Mouse (Mus musculus) lung, embryonic 16.5 days (tissue): ENCODE results near the gene Arsb. TPM values are rescaled to one million over a fixed set of nuclear protein-coding genes. Genes with fewer than 3 reads are reported as not detected.
A peak's percentile ranks its signal among the peaks of the same experiment; 100 is the strongest.

ENCODE experiments used
- ATAC-seq: fragments of 200-750 bp; cut with Nextera tagmentation; 2 replicates; pipeline ENCODE4 v1.8.0; 2017; ENCODE audit warnings: low read depth, mild to moderate bottlenecking, moderate library complexity
- H3K27ac ChIP-seq: fragments of 300-500 bp; sonication (generic); 2 replicates; pipeline ENCODE4 v1.5.1; 2014; ENCODE audit warnings: mild to moderate bottlenecking, control low read depth, low read length
- H3K27me3 ChIP-seq: fragments of 300-500 bp; sonication (generic); 2 replicates; pipeline ENCODE4 v1.6.1; 2014; ENCODE audit warnings: low read depth, low read length, mixed read lengths; ENCODE audit not compliant: control insufficient read depth, insufficient read depth
- H3K36me3 ChIP-seq: fragments of 300-500 bp; sonication (generic); 2 replicates; pipeline ENCODE4 v1.6.1; 2014; ENCODE audit warnings: low read length; ENCODE audit not compliant: control insufficient read depth, insufficient read depth
- H3K4me1 ChIP-seq: fragments of 300-500 bp; sonication (generic); replicated peaks from 2 replicates; pipeline ENCODE4 v1.6.1; 2014; ENCODE audit warnings: low read length, mixed read lengths; ENCODE audit not compliant: control insufficient read depth, insufficient read depth
- H3K4me2 ChIP-seq: fragments of 300-500 bp; sonication (generic); 2 replicates; pipeline ENCODE4 v1.6.1; 2014; ENCODE audit warnings: low read depth, low read length, control low read depth
- H3K4me3 ChIP-seq: fragments of 300-500 bp; sonication (generic); 2 replicates; pipeline ENCODE4 v1.5.1; 2014; ENCODE audit warnings: mild to moderate bottlenecking, low read length, control low read depth
- H3K9ac ChIP-seq: fragments of 300-500 bp; sonication (generic); 2 replicates; pipeline ENCODE4 v1.6.1; 2014; ENCODE audit warnings: low read length, control low read depth
- H3K9me3 ChIP-seq: fragments of 300-500 bp; sonication (generic); 2 replicates; pipeline ENCODE4 v1.6.1; 2016; ENCODE audit warnings: low read length; ENCODE audit not compliant: control insufficient read depth
- WGBS: fragments of 180-500 bp; shearing (Covaris S2); extraction: QIAGEN DNeasy Blood & Tissue Kit; methylation state at CpG from one replicate; pipeline ENCODE4 v1.1.7; 2014; 5-methylcytosine and 5-hydroxymethylcytosine counted together
- polyA plus RNA-seq: library from polyadenylated mRNA; unstranded; fragments of >200 nt; fragmentation: Nextera tagmentation; extraction: Ambion mirVana; gene quantifications from 2 replicates; pipeline ENCODE4 v1.2.1, GENCODE M21; 2015

Gene Arsb
- polyA plus RNA-seq: 15.2 and 17.2 TPM in 2 replicates

DNA sequence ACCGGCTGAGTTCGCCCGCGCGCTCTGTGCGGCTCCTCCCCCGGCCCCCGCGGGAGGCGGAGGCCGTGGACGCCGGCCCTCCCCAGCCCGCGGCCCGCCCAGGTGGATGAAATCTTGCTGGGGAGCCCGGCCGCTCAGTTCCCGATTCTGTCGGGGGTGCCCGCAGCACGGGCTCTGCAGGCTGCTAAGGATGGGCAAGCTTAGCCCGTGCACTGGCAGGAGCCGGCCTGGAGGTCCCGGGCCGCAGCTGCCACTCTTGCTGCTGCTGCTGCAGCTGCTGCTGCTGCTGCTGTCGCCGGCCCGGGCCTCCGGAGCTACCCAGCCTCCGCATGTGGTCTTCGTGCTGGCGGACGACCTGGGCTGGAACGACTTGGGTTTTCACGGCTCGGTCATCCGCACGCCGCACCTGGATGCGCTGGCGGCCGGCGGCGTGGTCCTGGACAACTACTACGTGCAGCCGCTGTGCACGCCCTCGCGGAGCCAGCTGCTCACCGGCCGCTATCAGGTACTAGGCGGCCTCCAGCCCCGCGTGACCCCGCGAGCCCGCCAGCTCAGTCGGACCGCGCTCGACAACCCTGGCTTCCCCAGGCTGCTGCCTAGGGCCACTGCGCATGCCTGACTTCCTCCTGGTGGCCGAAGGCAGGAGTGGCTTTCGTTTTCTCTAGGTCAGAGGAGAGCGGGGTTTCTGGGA lies at the start of gene Arsb:
Arsb (plus strand) TSS at position 43 of the 691 bp plus-strand sequence.
- Histone ChIP-seq H3K4me2 (peak within 1 kb of the TSS; percentile 96), H3K9me3 (no peaks in the 10 kb centered on the region), H3K36me3 (no peaks in the 10 kb centered on the region), H3K27ac (peak within 1 kb of the TSS; percentile 93), H3K4me3 (peak within 1 kb of the TSS; percentile 84), H3K9ac (peak within 1 kb of the TSS; percentile 88), H3K27me3 (no peaks in the 10 kb centered on the region), H3K4me1 (peaks cover 13% of the 10 kb centered on the region)
- peak; percentile 95 for ATAC-seq
- under 1% methylated on average over 66 of the region's 66 CpGs for WGBS

DNA sequence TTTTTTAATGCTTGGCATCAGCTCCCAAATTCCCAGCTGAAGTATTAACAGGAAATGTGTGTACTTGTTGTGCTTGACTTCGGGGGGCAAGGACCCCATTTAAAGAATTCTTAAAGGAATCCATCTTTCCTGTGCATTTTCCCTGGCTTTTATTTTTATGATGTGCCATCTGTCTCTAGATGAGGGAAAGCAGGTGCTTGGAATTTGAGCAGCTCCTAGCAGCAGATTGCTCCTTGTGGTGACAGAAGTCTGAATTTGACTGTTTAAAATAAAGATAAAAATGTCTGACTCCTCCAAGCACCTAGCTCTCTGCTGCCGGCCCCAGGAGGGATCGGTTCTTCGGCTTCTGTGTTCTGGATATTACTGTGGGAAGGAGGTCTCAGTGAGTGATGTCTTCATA lies 49.5 kb upstream of the Arsb start:
- Histone ChIP-seq H3K27ac (no peak overlapping the region), H3K9ac (no peak overlapping the region), H3K36me3 (no peaks in the 10 kb centered on the region), H3K4me2 (no peak overlapping the region), H3K4me3 (no peak overlapping the region), H3K27me3 (no peaks in the 10 kb centered on the region), H3K9me3 (no peaks in the 10 kb centered on the region), H3K4me1 (no peaks in the 10 kb centered on the region; the same call in 1 of the 2 replicates)
- WGBS: 76% methylated on average over 4 of the region's 4 CpGs
- no peak for ATAC-seq

DNA sequence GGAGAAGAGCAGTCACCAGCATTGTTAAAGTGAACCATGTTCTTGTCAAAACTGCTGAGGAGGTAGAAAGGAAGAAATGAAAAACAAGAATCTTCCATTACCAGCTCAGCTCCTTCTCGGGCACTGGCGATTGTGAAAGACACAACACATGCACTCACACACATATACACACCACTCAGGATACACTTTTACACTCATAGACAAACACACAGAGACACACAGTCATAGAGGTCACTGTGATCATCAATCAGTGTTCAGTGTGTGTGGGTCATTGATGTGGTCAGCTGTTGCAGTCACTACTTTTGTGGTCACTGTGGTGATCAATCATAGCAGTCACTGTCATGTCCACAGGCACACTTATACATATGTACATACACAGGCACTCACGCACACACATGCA lies 48.0 kb upstream of the Arsb start:
- no peak overlapping the region for H3K27ac ChIP-seq
- H3K4me1 ChIP-seq: no peaks in the 10 kb centered on the region; the same call in 1 of the 2 replicates
- no peaks in the 10 kb centered on the region for H3K9me3 ChIP-seq
- WGBS: 68% methylated on average over 3 of the region's 3 CpGs
- no peaks in the 10 kb centered on the region for H3K36me3 ChIP-seq
- H3K4me2 ChIP-seq: no peak overlapping the region
- H3K4me3 ChIP-seq: no peak overlapping the region
- H3K27me3 ChIP-seq: no peaks in the 10 kb centered on the region
- H3K9ac ChIP-seq: no peak overlapping the region
- ATAC-seq: no peak

DNA sequence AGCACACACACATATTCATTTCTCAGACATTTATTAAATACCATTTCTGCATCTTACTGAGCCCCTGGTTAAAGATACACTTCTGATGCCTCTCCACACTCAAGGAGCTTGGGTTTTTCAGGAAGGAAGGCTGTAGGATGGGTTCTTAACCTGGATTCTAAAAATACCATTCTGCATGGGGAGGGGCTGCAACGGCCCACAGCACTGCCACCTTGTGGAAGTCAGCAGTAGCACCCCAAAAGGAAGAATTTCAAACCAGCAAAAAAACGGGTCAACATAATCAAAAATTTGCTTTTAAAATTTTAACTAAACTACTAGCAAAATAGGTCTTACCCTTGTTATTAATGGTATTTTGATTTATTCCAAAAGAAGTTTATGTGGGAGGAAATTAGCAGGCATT lies 47.2 kb upstream of the Arsb start:
- no peak overlapping the region for H3K4me3 ChIP-seq
- H3K9me3 ChIP-seq: no peaks in the 10 kb centered on the region
- no peaks in the 10 kb centered on the region; the same call in 1 of the 2 replicates for H3K4me1 ChIP-seq
- H3K27ac ChIP-seq: no peak overlapping the region
- 20% methylated on average over 2 of the region's 2 CpGs for WGBS
- H3K36me3 ChIP-seq: no peaks in the 10 kb centered on the region
- H3K9ac ChIP-seq: no peak overlapping the region
- H3K27me3 ChIP-seq: no peaks in the 10 kb centered on the region
- ATAC-seq: no peak
- no peak overlapping the region for H3K4me2 ChIP-seq

DNA sequence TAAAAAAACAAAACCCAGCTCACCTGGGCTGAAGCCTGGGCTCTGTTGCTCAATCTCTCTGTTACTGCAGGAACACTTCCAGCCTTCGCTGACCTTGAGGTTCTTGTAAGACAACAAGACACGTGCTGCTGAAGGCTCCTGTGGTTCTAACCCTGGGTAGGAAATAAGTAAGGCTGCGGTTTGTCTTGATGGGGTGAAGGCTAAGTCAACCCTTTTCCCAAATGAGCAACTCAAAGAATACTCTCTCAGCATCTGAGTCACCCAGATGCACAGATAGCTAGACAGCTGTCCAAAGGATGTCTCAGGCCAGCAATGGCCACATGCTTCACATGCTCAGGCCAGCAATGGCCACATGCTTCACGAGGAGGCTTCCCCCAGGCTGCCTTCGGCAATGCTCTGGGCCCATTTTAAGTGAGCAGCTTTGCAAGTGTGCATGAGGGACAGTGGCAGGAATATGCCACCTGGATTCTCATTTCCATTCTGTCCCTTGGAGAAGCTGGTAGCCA lies 36.2 kb upstream of the Arsb start:
- WGBS: 75% methylated on average over 5 of the region's 5 CpGs
- ATAC-seq: no peak
- Histone ChIP-seq H3K36me3 (no peaks in the 10 kb centered on the region), H3K27me3 (no peaks in the 10 kb centered on the region), H3K4me1 (no peaks in the 10 kb centered on the region), H3K4me2 (no peak overlapping the region), H3K9ac (no peak overlapping the region), H3K27ac (no peak overlapping the region), H3K4me3 (no peak overlapping the region), H3K9me3 (no peaks in the 10 kb centered on the region)

DNA sequence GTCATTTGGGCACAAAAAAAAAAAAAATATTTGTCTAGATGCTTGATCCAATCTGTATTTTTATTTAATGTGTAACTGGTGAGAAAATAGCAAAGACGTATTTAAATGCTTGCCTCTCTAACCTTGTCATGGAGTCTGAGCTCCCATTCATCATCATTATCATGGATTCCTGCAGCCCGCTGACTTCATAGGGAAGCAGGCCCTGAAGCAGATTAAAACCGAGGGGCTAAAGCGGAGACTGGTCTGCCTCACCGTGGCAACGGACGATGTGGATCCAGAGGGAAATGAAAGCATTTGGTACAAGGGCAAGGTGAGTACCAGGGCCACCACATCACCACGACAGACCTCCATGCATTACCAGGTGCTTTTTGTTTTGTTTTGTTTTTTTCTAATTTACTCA lies 27.3 kb upstream of the Arsb start:
- H3K27me3 ChIP-seq: no peaks in the 10 kb centered on the region
- H3K27ac ChIP-seq: no peak overlapping the region
- no peak overlapping the region for H3K9ac ChIP-seq
- H3K4me3 ChIP-seq: no peak overlapping the region
- 47% methylated on average over 8 of the region's 8 CpGs for WGBS
- no peaks in the 10 kb centered on the region for H3K4me1 ChIP-seq
- no peak for ATAC-seq
- H3K9me3 ChIP-seq: no peaks in the 10 kb centered on the region
- no peaks in the 10 kb centered on the region for H3K36me3 ChIP-seq
- H3K4me2 ChIP-seq: no peak overlapping the region

DNA sequence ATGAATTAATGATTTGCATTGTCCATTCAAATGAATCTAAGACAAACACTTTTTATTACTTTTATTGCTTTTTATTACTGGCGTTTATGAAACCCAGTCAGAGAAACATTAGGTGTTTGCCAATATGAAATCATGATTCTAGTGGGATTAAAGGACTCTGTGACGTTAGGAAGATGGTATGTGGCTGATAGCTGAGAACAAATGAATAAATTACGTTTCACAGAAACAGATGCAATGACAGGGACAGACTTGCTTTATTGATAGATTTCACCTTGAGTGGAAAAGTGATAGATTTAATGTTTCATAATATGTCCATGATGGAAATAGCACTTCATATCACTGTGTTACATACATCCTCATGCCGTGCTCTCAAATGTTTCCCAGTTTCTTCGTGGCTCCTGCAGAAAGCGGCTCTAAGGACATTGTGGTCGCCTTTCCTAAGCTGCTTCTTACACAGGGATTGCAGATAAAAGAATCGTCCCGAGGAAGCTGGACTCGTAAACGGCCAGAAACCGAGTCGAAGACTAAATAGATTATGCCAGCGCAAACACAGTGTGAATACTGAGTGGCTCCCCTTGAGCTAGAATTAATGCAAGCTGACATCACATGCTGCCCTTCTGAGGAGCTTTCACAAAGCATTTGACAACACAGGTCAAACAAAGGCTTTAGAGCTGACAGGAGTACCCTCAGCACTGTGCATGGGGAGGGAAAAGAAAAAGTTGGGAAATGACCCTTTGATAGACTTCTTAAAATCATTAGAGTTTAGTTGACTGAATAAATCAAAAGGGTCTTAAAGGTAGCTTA lies 18.6 kb upstream of the Arsb start:
- ATAC-seq: no peak
- no peak overlapping the region for H3K9ac ChIP-seq
- H3K36me3 ChIP-seq: no peaks in the 10 kb centered on the region
- no peaks in the 10 kb centered on the region for H3K9me3 ChIP-seq
- H3K4me3 ChIP-seq: no peak overlapping the region
- WGBS: 56% methylated on average over 14 of the region's 14 CpGs
- no peak overlapping the region for H3K4me2 ChIP-seq
- H3K27me3 ChIP-seq: no peaks in the 10 kb centered on the region
- H3K4me1 ChIP-seq: no peaks in the 10 kb centered on the region
- H3K27ac ChIP-seq: no peak overlapping the region

DNA sequence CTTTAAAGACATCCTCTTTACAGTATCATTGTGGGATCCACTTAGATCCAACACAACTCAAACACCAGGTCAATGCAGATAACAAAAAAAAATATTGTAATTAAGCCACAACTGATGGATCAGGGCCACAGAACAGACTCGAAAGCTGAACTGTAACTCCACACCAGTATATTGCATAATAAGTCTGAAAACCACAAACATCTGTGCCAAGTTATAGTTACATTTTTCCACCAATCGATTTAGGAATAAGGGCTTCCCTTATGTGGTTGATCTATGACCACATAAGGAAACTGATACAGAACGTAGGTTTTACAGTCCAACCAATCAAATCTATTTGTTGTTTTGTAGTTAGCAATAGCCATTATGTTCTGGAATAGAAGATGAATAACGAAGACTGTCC lies 16.3 kb upstream of the Arsb start:
- Histone ChIP-seq H3K27me3 (no peaks in the 10 kb centered on the region), H3K4me1 (no peaks in the 10 kb centered on the region), H3K4me2 (no peak overlapping the region), H3K4me3 (no peak overlapping the region), H3K36me3 (no peaks in the 10 kb centered on the region), H3K9ac (no peak overlapping the region), H3K9me3 (no peaks in the 10 kb centered on the region), H3K27ac (no peak overlapping the region)
- ATAC-seq: no peak
- WGBS: 69% methylated on average over 4 of the region's 4 CpGs

DNA sequence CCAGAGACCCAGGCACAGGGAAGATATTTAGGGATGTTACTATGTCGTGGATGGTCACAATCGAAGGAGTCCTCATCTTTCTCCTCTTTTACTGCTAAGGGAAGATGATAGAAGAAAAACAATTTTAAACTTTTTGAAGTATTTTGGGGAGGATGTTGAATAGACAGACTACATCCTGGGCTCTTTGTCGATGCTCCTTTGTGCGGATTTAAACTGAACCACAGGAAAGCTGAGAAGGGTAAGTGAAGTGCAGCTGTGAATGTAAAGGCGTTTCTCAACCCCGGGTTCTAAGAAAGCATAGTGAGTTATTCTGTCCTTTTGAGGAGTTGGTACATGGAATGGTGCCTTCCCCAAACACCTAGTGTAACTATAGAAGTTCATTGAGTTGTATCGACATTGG lies 14.8 kb upstream of the Arsb start:
- Histone ChIP-seq H3K4me2 (no peak overlapping the region), H3K4me1 (no peaks in the 10 kb centered on the region), H3K36me3 (no peaks in the 10 kb centered on the region), H3K4me3 (no peak overlapping the region), H3K9me3 (no peaks in the 10 kb centered on the region), H3K9ac (no peak overlapping the region), H3K27ac (no peak overlapping the region), H3K27me3 (no peaks in the 10 kb centered on the region)
- WGBS: 90% methylated on average over 7 of the region's 7 CpGs
- no peak for ATAC-seq
